Mouse (Mus musculus) CD8-positive naive resting alpha-beta T cell, adult 2 months (primary cell): ENCODE measurements at regions not wholly inside any gene's neighbourhood (a gene's known extent, or its start where the extent isn't known, plus 50 kb on each side); places are given as distances from the start of the nearest gene placed in this dataset.

Source experiments
- DNase-seq, 2 experiments: peaks; one replicate each; pipeline ENCODE4 v3.0.0; 2022; ENCODE audit warnings: low read depth in 2 of 2, low spot score in 2 of 2

DNA sequence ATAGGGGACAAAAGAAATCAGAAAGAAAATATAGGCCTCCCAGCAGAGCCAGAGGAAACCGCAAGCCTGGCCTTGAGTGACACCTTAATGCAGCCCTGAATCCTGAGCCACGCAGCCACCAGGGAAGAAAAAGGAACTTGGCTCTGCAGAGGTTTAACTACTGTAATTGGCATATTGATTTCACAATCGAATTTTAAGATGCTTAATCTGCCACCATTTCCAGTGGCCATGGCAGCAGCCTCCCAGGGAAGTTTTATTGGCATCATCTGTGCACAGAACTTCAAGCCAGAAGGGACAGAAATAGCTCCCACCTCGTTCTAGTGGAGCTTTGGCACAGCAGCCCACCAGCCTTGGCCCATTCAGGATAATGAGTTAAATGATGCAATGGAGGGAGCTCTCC lies 117.1 kb upstream of the Hs6st1 start:
- no peak for DNase-seq

DNA sequence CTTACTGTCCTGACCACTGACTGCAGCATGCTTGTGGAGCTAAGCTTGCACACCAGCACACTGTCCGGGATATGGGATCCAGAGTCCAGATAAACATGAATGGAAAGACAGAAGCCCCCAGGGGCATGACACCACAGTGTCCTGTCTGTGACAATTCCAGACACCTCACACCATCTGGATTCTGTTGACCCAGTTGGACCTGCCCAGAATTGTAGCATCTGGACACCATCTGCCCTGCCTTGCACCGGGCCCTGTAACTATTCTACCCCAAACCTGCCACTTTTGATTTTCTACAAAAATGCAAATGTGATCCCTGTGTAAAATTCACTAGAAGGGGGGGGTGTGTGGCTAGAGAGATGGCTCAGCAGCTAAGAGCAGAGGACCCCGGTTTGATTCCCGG lies 114.5 kb upstream of the Hs6st1 start:
- no peak for DNase-seq

DNA sequence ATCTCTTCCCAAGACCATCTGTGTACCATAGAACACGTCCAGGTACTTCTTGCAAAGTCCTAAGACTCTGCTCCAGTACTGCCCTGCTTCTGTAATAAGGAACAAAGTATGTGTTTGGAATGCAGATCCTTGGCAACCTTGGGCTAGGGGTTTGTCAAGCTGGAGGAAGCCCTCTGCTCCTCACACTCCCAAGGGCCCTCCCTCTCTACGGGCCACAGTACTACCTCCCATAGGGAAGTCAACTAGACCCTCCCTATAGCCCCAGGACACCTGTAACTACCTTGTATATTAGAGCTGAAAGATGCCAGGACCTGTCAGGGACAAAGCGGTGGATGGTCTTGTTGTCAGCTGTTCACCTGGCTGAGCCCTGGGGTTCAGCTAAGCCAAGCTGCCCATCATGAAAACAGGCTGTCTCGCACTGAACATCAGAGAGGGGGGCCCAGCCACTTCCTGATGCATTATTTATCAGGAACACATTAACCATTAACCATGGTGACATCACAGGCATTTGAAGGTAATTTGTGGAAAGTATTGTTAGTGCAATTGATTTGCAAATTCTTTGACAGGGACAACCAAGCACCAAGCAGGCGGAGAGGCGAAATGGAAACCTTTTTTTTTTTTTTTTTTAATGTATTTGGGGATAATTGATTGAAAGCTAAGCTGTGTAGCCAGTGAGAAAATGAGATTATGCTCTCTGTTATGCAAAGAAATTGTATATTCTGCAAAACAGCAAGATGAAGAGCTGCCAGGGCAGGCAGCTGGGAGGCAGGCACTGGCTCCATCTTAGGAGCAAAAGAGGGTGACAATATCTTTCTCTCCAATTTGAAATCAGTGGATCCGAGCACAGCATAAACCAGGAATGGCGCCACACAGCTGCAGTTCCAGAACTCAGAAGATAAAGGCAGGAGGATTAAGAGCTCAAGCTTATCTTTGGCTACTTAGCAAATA lies 110.5 kb upstream of the Hs6st1 start:
- DNase-seq = no peak

DNA sequence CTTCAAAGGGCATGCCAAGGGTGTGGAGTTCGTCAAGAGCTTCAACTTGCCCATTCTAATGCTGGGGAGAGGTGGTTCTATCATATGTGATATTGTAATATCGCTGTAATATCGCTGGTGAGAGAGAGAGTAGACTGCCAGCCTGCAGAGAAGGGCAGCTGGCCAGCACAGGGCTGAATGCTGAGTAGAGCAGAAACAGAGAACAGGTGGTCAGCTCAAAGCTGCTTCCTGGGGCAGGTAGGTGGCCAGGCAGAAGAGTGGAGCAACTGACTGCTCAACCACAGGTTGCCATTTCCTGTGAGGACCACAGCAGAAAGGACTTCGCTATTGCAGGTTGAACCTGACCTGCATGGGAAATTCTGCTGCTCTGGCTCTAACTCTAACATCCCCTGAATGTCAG lies 108.5 kb upstream of the Hs6st1 start:
- no peak for DNase-seq

DNA sequence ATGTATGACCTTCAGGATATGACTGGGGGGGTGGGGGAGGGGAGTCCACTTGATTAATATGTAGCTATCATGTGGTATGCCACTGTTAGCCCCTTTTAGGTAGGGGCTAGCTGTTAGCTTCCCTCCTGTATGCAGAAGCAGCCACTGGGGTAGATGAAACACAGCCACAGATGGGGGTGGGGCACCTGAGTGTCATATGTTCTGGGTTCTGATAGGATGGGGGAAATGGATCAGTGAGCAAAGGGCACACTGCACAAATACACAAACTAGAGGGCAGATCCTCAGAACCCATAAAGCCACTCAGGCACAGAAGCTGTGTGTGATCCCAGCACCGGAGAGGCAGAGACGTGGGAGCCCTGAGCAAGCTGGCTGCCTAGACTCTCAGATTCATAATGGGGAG lies 107.4 kb upstream of the Hs6st1 start:
- no peak for DNase-seq

DNA sequence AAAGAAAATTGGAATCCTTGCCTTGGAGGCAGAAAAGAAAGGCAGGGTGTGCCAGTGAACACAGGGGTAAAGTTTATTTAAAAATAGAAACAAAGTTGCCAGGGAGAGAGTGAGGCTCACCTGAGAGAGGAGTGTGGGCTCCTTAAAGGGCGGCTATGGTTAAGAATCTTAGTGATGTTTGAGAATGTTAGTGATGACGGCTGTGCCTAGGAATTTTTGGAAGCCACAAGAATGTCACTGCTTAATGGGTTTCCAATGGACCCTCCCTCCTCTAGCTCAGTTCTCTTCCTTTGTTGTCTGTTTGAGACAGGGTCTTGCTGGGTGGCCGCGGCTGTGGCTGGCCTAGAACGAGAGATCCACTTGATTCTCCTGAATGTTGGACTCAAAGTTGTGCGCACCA lies 106.3 kb upstream of the Hs6st1 start:
- no peak for DNase-seq

DNA sequence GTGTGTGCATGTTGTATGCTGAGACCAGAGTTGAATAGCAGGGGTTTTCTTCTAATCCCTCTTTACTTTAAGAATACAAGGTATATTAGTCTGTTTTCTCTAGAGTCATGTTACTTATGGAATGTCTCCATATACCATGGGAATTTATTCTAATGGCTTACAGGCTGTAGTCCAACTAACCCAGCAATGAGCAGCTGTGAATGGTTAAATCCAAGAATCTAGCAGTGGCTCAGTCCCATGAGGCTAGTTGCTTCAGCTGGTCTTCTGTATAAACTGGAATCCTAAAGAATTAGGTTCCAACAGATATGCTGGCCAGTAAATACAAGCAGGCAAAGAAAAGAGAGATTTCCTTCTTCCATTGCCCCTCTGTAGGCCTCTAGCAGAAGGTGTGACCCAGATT lies 99.7 kb upstream of the Hs6st1 start:
- DNase-seq = no peak

DNA sequence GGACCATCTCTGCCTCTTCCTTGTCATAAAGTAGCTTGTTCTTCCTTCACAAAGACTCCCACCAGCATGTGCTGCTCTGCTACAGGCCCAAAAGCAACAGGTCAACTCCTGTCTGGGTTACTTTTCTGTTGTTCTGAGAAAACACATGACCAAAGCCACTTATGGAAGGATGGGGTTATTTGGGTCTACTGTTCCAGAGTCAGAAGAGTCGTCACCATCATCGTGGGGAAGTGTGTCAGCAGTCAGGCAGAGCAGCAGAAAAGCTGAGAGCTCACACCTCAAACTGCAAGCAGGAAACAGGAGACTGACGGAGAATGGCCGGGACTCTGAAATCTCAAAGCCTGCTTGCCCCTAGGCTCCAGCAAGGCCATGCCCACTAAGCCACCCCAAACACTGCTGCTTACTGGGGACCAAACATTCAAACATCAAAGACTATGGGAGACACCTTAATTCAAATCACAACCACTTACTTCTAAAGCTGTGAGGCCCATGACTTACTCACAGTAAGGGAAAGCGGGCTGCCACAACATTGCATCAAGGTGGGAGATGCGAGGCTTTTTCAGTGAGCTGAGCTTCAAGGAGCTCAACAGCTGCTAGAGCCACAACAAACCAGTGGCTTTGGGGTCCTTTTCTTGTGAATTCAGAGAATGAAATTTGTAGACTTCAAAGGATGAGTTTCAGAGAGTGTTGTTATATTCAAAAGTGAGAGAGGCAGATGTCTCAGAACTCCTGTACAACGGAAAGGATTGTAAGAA lies 96.6 kb upstream of the Hs6st1 start:
- peak; percentile 29 to 47 for DNase-seq

DNA sequence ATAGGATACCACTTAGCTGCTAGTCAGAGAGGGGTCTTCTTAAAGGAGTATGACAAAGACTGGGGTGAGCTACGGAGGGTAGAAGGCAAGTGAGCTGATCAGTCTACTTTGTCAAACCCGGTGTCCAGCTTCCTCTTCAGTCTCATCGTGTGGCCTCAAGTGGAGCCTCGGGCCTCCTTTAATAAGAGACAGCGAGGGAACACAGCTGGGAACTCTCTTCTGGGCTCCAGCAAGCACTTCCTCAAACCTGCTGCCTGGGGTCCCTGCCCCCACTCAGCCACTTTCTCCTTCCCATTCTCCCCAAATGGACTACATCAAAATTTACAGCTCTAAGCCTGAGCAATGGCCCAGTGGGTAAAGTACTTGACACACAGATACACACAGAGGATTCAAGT lies 96.0 kb upstream of the Hs6st1 start:
- no peak for DNase-seq

DNA sequence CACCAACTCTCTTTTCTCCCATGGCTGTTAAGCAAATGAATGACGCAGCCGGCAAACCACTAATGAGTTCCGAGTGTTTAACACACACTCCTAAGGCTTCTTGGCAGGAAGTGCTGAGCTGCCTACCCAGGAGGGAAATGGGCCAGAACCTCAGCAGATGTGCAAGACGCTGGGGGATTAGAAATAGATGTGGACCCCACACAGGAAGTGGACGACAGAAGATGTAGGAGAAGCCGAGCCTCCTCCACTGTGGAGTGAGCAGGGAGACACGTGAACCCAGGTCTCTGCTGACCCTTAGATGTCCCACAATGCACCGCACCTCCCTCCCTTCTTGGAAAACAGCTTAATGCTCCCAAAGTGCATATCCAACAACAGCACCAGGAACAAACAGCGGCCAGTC lies 94.8 kb upstream of the Hs6st1 start:
- DNase-seq = peak in 1 of 2 experiments; percentile 3

DNA sequence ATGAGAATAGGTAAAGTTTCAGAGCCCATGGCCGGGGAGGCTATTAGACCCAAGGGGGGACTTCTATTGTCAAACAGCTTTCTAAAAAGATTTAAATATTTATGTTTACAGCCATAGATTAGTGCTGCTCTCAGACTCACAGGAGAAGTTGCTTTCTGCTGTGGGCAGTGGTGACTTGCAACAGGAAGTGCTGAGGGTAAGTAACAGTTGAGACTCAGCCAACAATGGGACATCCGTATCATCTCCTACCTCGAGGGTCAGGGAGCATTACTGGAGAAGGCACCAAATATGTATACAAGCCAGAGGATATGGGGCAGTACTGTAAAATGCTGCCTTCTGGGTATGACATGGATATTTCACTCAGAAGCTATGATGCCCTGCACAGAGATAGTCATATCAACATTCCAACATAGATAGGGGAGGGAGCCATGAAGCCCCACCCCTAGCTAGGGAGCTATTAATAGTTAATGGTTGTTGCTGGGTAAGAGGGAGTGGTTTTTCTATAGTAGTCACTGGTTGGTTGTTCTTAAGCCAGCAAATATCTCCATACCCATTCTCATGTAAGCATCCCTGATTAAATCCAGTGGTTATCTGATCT lies 92.5 kb upstream of the Hs6st1 start:
- no peak for DNase-seq

DNA sequence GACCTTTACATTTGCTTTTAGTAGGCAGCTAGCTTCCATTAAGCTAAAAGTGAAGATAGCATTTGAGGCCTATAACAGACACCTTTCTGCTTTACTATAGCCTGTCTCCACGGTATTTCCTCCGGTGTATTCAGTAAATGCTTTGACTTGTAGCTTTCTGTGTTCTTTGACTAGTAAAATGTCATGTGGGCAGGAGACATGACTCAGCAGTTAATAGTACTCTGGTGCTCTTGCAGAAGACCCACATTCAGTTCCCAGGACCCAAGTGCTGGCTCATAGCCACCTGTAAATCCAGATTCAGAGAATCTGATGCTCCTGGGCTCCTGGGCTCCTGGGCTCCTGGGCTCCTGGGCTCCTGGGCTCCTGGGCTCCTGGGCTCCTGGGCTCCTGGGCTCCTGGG lies 91.7 kb upstream of the Hs6st1 start:
- no peak for DNase-seq

DNA sequence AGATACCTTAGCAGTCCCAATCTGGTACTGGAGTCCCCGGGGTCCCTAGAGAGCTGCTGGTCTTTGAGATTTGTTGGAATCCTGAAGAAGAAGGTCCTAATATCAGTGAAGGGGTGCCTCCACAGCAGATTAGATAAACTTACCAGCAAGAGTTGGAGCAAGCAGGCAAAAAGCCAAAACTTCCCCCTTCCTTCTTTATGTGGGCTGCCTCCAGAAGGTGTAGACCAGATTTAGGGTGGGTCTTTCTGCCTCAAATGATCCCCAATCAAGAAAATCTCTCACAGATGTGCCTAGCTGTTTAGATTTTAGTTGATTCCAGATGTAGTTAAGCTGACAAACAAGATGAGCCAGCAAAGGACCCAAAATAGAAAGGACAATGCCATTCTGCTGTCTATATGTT lies 90.1 kb upstream of the Hs6st1 start:
- DNase-seq = no peak

DNA sequence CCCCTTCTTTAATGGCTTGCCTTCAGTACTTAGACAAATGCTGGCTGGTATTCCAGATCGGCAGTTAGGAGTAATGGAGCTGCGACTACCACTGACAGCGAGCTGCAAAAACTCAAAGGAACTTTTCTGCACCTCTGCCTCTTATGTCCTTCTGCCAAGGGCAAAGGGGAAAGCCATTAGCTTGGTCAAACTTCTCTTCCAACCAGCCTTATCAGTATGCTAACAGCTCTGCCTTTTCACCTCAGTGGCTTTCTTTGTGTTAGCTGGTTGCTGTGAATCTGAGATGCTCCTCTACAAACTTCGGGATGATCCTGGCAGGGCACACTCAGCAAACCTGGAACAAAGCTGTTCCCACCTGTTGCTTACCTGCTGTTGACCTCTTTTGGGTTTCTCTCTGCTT lies 89.4 kb upstream of the Hs6st1 start:
- no peak for DNase-seq

DNA sequence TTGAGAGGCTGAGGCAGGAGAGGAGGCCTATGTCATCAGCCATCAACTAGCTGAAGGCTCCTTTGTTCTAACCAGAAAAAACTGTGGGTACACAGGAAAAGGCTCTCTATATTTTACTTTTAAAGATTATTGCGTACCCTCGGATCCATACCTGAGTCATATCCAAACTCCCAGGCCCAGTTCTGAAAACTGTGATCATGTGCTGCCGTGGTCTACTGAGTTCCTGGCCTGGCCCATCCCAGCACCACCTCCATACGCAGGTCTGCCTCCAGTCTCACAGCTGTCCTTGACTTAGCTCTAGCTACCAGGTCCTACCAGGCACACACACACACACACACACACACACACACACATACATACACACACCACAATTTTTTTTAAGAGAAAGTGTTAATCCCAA lies 87.0 kb upstream of the Hs6st1 start:
- DNase-seq = no peak

DNA sequence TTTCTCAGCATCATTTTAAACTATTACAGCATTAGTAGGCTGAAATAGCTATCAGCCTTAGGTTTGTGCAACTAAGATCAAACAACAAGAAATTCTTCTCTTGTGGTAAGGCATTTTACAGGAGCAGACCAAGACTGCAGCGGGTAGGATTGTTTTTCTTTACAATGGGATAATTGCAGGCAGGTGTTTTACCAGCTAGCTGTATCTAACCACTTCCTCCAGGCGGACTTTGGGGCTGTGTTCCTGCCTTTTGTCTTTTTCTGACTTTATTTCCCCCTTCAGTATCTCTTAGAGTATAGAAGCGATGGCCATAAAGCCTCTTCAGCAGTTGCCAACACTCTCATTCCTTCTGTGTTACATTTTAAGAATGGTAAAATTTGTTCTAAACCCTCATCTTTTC lies 84.8 kb upstream of the Hs6st1 start:
- no peak for DNase-seq

DNA sequence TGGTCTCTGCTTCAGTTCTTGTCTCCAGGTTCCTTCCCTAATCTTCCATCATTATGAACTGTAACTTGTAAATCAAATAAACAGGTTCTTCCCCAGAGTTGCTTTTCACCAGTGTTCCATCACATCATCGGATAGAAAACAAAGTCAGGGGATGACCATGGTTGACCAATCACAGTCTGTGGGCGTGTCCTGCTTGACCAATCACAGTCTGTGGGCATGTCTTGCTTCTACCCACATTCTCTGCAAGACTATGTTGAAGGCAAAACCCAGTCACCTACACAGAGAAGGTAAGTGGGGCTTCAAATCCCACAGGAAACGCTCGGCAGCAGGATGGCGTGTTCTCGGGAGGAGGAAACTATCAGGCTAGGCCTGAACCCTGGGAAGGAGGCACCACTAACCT lies 82.9 kb upstream of the Hs6st1 start:
- no peak for DNase-seq

DNA sequence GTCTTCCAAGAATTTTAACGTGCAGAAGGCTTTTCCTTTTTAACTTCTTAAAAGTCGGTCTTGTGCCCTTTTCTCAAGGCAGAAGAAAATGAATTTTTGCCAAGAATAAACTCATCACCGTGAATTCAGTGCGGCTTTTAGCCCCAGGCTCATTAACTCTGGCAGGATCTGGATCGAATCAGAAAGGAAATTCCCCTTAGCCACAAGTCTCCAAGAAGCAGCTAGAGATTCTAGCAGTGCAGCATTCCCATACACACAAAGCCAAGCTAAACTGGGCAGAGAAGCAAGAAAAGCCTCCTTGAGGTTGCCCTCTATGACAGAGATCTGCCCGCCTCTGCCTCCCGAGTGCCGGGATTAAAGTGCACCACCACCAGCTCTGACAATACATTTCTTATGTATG lies 81.5 kb upstream of the Hs6st1 start:
- no peak for DNase-seq

DNA sequence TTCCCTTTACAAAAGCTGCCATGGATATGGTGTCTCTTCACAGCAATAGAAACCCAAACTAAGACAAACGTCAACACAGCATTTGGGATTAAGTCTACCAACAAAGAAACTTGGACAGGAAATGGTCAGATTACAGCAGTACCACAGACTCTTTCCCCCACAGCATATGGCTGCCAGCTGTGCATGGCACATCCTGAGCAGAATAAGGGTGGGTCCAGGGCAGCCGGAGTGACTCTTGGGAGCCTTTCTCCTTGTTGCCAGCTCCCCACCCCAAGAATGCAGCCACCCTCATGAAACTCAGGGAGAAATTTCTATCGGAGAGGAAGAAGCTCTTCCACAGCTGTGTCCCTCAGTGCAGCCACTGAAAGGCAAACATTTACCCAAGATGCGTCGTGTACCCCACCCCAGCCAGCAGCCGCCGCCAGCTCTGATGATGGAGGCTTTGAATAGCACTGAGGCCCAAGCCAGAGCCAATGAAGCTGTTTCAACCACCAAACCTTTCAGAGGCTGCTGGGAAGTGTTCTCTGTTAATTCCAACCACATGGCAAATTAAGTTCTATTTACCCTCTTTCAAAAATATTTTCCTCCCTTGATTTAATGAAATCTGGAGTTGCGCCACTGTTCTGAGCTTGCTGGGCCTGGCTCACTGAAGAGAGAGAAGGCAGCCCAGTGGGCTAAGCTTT lies 75.8 kb upstream of the Hs6st1 start:
- no peak for DNase-seq

DNA sequence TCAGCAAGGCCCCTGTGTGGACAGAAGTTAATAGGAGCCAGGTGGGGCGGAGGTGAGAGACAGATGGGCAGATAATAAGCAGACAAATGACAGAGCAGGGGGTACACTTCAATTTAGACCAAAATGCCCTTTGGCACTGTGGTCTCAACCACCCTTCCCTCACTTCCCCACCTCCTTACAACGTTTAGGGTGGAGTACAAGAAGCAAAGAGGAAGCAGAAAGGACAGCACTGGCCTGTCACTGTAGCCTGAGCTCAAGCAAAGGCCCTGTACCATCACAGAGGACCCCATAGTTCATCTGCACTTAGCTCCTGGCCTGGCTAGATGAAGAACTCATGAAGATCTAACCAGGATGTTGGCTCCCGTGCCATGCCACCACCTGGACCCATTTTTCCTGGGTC lies 75.3 kb upstream of the Hs6st1 start:
- no peak for DNase-seq

DNA sequence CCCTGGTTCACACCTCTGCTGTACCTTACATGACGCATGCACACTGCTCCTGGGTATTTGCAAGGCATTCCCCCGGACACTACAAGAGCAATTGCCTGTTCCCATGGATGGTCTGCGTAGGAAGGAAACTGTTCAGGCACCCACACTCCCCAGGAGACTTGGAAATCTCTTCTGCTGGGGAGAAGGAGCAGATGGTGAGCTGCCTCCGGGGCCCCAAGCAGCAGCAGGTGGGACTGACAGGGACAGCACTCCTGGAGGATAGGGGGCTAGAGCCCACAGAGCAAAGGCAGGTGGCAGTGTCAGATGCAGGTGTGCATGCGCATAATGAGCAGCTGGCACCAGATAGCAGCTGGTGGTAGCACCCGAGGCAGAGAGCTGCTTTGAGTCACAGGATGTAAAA lies 72.5 kb upstream of the Hs6st1 start:
- no peak for DNase-seq

DNA sequence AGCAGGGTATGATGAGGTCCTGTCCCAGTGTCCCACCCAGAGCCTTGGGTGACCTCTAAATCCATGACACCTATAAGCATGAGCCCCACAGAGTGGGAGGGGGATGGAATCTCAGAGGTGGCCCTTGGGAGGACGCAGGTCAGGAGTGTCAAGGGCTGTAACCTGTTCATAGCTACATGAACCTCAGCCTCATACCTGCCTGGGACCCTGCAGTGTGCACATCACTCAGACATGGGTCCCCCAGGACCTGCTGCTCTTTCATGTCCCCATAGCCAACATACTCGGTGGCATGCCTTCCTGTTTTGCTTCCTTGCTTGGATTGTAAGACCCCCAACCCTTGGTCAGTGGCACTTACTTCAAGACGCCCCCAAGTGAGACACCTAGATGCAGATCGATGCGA lies 66.9 kb upstream of the Hs6st1 start:
- no peak for DNase-seq
